Mouse (Mus musculus) liver, adult 2 months (tissue): Measurements from ENCODE around the gene Epo. TPM values are rescaled to one million over a fixed set of nuclear protein-coding genes. Genes with fewer than 3 reads are reported as not detected.

Experiments used
- DNase-seq: peaks from one replicate; pipeline ENCODE4 v3.0.0-alpha.2; 2011; ENCODE audit warnings: low read depth, low spot score; ENCODE audit errors: extremely low read depth
- H3K27ac ChIP-seq: fragments of 200-500 bp; replicated peaks from 2 replicates; pipeline ENCODE4 v1.5.1; 2012; ENCODE audit warnings: low read depth, mild to moderate bottlenecking, control low read depth, inconsistent platforms, low read length; ENCODE audit not compliant: insufficient read depth
- H3K27me3 ChIP-seq: fragments of 200-500 bp; 2 replicates; pipeline ENCODE4 v1.6.1; 2012; ENCODE audit warnings: mild to moderate bottlenecking, moderate library complexity, low read length, inconsistent platforms; ENCODE audit not compliant: control insufficient read depth, insufficient read depth
- H3K36me3 ChIP-seq: fragments of 200-500 bp; 2 replicates; pipeline ENCODE4 v1.6.1; 2012; ENCODE audit warnings: low read length, inconsistent platforms; ENCODE audit not compliant: control insufficient read depth, insufficient read depth
- H3K4me1 ChIP-seq: fragments of 200-500 bp; 2 replicates; pipeline ENCODE4 v1.6.1; 2011; ENCODE audit warnings: low read length; ENCODE audit not compliant: control insufficient read depth, insufficient read depth
- H3K4me3 ChIP-seq: fragments of 200-500 bp; 2 replicates; pipeline ENCODE4 v1.5.1; 2011; ENCODE audit warnings: low read depth, mild to moderate bottlenecking, control low read depth, low read length, moderate library complexity; ENCODE audit not compliant: insufficient read depth
- H3K79me2 ChIP-seq: fragments of 200-500 bp; 2 replicates; pipeline ENCODE4 v1.6.1; 2012; ENCODE audit warnings: inconsistent platforms, mild to moderate bottlenecking, low read length, moderate library complexity; ENCODE audit not compliant: control insufficient read depth, insufficient read depth
- H3K9ac ChIP-seq: fragments of 200-500 bp; 2 replicates; pipeline ENCODE4 v1.6.1; 2012; ENCODE audit warnings: low read depth, mild to moderate bottlenecking, control low read depth, inconsistent platforms, low read length
- CTCF ChIP-seq: fragments of 200-500 bp; IDR thresholded peaks from 2 replicates; pipeline ENCODE4 v1.5.1; 2011; ENCODE audit warnings: low read depth, low read length, control low read depth
- POLR2A ChIP-seq: fragments of 200-500 bp; IDR thresholded peaks from 2 replicates; pipeline ENCODE4 v1.6.1; 2011; ENCODE audit warnings: low read length, control low read depth; ENCODE audit not compliant: insufficient read depth; ENCODE audit errors: extremely low read depth
- WGBS: fragments of 180-500 bp; shearing (Covaris S2); methylation state at CpG from one replicate; pipeline ENCODE4 v1.1.7; 2018; 5-methylcytosine and 5-hydroxymethylcytosine counted together
- polyA plus RNA-seq: library from polyadenylated mRNA; depleted of rRNA; stranded (reverse); fragments of >200 nt; gene quantifications from 2 replicates; pipeline ENCODE4 v1.2.3, GENCODE M21; 2012
- total RNA-seq: library from RNA; depleted of rRNA; stranded (reverse); fragments of >200 nt; gene quantifications from 2 replicates; pipeline ENCODE4 v1.2.3, GENCODE M21; 2014

Epo gene
- total and polyA plus RNA-seq, 2 experiments = not detected

DNA sequence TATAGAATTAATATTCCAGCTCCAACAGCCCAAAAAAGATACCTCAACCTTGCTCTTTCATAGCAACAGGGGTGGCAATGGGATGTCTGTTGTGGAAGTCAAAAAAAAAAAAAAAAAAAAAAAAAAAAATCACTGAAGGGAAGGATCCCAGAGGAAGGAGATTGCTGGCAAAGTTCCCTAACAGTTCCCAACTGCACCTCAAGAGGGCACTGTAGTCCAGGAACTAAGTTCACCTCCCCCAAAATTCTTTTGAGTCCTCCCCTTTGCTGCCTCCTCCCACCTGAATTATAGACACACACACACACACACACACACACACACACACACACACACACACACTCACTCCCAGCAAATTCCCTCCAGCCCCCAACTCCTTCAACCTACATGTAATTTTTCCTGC lies 51.9 kb downstream of the Epo start:
- Histone ChIP-seq H3K36me3 (no peaks in the 10 kb centered on the region), H3K79me2 (no peaks in the 10 kb centered on the region), H3K27me3 (no peaks in the 10 kb centered on the region; the same call in 1 of the 2 replicates), H3K27ac (peak overlapping the region; percentile 30; the same call in 1 of the 2 replicates), H3K9ac (no peak overlapping the region), H3K4me3 (no peak overlapping the region), H3K4me1 (peaks cover 4% of the 10 kb centered on the region)
- DNase-seq = peak; percentile 80
- TF ChIP-seq CTCF (peak; percentile 66), POLR2A (no peak)

DNA sequence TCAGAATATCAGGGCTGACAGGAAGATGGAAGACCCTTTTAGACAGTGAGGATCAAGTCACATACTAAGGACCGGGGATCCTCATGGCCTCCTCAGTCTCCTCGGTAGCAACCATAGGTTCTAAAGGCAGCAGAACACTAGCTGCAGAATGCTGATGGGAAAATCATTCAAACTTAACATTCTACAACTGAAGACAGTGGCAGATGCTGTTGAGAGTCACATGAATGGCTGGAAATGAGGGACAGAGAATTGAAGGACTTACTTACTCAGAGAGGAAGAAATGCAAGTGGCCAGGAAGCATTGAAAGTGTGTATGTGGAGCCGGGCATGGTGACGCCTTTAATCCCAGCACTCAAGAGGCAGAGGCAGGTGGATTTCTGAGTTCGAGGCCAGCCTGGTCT lies 56.1 kb downstream of the Epo start, which contains the start of gene Zan:
TSS of gene Zan (minus strand) at position 101 of the 400 bp plus-strand sequence.
- Histone ChIP-seq H3K79me2 (no peaks in the 10 kb centered on the region), H3K27ac (no peak within 1 kb of the TSS), H3K27me3 (no peaks in the 10 kb centered on the region), H3K36me3 (no peaks in the 10 kb centered on the region), H3K4me1 (peaks cover 4% of the 10 kb centered on the region), H3K4me3 (no peak within 1 kb of the TSS), H3K9ac (no peak within 1 kb of the TSS)
- DNase-seq = no peak
- 87% methylated on average over 5 of the region's 5 CpGs for WGBS
- TF ChIP-seq POLR2A (no peak), CTCF (no peak)

DNA sequence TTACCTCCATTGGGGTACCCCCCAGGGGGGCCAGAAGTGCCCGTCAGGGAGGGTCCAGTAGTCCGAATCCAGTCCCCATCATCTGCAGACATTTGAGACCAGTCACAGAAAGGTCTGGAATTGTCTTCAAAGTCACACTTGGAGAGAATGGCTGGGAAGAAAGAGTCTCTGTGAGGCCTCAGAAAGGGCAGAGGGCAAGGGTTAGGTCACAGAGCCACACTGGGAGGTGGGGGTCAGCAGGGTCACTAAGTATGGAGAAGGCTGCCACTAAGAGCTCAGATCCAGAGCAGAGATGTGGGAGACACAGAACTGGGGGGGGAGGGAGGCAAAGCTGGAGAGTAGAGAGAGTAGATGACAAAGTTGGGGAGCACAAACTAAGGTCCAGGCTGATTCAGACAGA lies 58.7 kb downstream of the Epo start:
- H3K4me3 ChIP-seq = no peak overlapping the region
- H3K36me3 ChIP-seq = no peaks in the 10 kb centered on the region
- no peak for DNase-seq
- TF ChIP-seq CTCF (no peak), POLR2A (no peak)
- no peak overlapping the region for H3K9ac ChIP-seq
- H3K4me1 ChIP-seq = no peaks in the 10 kb centered on the region
- H3K27me3 ChIP-seq = no peaks in the 10 kb centered on the region
- no peak overlapping the region for H3K27ac ChIP-seq
- H3K79me2 ChIP-seq = no peaks in the 10 kb centered on the region
- 93% methylated on average over 2 of the region's 2 CpGs for WGBS

DNA sequence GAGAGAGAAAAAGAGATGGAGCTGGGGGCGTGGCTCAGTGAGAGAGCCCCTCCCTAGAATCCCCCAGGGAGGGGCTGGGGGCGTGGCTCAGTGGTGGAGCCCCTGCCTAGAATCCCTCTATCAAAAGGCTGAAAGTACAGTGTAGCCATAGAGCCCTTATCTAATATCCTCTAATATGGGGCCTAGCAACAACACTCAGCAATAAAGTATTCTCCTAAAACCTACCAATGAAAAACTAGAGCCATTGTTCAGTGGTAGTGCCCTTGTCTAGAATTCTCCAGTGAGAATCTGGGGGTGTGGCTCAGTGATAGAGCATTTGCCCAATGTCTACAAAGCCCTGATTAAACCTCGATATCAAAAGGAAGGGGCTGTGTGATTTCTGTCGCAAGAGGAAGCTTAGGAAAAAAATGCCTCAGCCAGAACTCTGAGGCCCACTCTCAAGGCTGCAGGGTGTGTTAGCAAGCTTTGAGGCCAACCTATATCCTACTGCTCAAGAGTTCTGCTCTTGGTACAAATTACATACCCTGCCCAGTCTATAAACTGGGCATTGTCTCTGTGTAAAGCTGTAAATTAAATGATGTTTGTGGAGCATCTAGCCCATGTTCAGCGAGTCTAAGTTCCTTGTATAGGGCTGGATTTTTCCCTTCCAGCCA lies 60.7 kb downstream of the Epo start:
- no peak for DNase-seq

DNA sequence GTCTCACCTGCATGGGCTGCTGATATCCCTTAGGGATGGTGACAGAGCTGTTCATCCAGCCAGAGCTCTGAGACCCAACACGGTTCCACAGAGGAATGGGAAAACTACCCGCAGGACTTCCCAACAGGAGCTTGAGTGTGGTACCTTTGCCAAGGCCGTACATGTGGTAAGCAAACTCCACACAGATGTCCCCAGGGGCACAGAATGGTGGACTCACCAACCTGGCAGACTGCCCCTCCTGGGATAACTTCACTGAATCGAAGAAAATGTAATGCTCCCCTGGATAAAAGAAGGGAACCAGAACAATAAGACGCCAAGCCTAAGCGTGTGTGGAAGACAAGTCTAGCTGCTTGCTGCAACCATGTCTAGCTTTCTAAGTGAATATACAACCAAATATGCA lies 66.1 kb downstream of the Epo start:
- H3K4me1 ChIP-seq = no peaks in the 10 kb centered on the region
- H3K27ac ChIP-seq = no peak overlapping the region
- H3K9ac ChIP-seq = no peak overlapping the region
- 96% methylated on average over 6 of the region's 6 CpGs for WGBS
- no peaks in the 10 kb centered on the region for H3K79me2 ChIP-seq
- no peaks in the 10 kb centered on the region for H3K27me3 ChIP-seq
- TF ChIP-seq POLR2A (no peak), CTCF (no peak)
- no peaks in the 10 kb centered on the region for H3K36me3 ChIP-seq
- H3K4me3 ChIP-seq = no peak overlapping the region
- DNase-seq = no peak

More for the DNA sequence above, 60.7 kb downstream of the Epo start:
- H3K36me3 ChIP-seq = no peaks in the 10 kb centered on the region
- H3K27me3 ChIP-seq = no peaks in the 10 kb centered on the region
- H3K4me1 ChIP-seq = no peaks in the 10 kb centered on the region
- 63% methylated on average over 5 of the region's 5 CpGs for WGBS
- no peak overlapping the region for H3K4me3 ChIP-seq
- no peak overlapping the region for H3K27ac ChIP-seq
- H3K9ac ChIP-seq = no peak overlapping the region
- H3K79me2 ChIP-seq = no peaks in the 10 kb centered on the region
- TF ChIP-seq CTCF = no peak
- TF ChIP-seq POLR2A = no peak

DNA sequence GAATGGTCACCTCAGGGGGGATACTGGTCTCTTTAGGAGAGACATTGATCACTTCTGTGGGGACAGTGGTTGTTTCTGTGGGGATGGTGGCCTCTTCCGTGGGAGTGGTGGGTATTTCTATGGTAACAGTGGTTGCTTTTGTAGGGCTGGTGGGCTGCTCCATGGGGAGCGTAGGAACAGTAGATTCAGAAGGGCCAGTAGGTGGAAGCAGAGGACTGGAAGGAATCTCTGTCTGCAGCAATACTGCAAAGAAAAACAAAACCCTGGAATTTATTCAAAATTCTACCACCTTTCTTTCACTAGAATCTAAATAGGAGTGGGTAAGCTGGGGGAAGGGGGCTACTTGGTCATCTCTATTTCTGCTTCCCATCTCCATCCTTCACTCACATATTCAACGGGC lies 68.0 kb downstream of the Epo start:
- no peaks in the 10 kb centered on the region for H3K36me3 ChIP-seq
- H3K9ac ChIP-seq = no peak overlapping the region
- H3K27ac ChIP-seq = no peak overlapping the region
- H3K79me2 ChIP-seq = no peaks in the 10 kb centered on the region
- H3K4me3 ChIP-seq = no peak overlapping the region
- DNase-seq = no peak
- WGBS = 55% methylated on average over 3 of the region's 3 CpGs
- no peak for TF ChIP-seq POLR2A
- no peak for TF ChIP-seq CTCF
- no peaks in the 10 kb centered on the region for H3K27me3 ChIP-seq
- H3K4me1 ChIP-seq = no peaks in the 10 kb centered on the region
